30 mouse cellular contexts compared by ENCODE assay signal in genomic region chr9:58530407-58530806, GRCm38 (mm10). TPM values are rescaled to one million over a fixed set of nuclear protein-coding genes. Genes with fewer than 3 reads are reported as not detected.
"Had no signal": no experiment of that assay in that cellular context is flagged by ENCODE, and none has a peak within 500 bp of the region (broad histone marks: within the 10 kb centered on the region; RNA-seq: fewer than 3 reads in every experiment).

No protein-coding gene starts in this region.

- H3K4me2 ChIP-seq: embryonic facial prominence, embryonic 12.5 days; embryonic facial prominence, embryonic 13.5 days; embryonic facial prominence, embryonic 15.5 days; forebrain, embryonic 12.5 days; forebrain, embryonic 13.5 days; forebrain, embryonic 15.5 days; heart, embryonic 11.5 days had no signal

- H3K4me1 ChIP-seq: embryonic facial prominence, embryonic 12.5 days; embryonic facial prominence, embryonic 15.5 days; forebrain, embryonic 10.5 days; forebrain, embryonic 12.5 days; forebrain, embryonic 15.5 days had no signal

- ATAC-seq: forebrain, embryonic 13.5 days; forebrain, embryonic 14.5 days; forebrain, embryonic 15.5 days; forebrain, embryonic 16.5 days; forebrain, postnatal 0 days had no signal

- H3K9me3 ChIP-seq: embryonic facial prominence, embryonic 12.5 days; embryonic facial prominence, embryonic 13.5 days; embryonic facial prominence, embryonic 15.5 days; forebrain, embryonic 10.5 days; forebrain, embryonic 12.5 days; forebrain, embryonic 13.5 days; forebrain, embryonic 15.5 days; heart, embryonic 10.5 days had no signal

- DNase-seq: cerebellum, adult 9-10 months; cerebellum, adult 9-11 months; cerebellum, postnatal 10 days; cerebellum, postnatal 14 days; cerebellum, postnatal 25 days; cerebellum, postnatal 36 days; embryo, embryonic 11 days; forebrain, postnatal 0 days; gastrocnemius, adult 2 months; gastrocnemius, postnatal 10 days; gastrocnemius, postnatal 14 days; gastrocnemius, postnatal 25 days; gastrocnemius, postnatal 36 days; heart, adult 11 months; heart, adult 18-20 months; heart, adult 2 months had no signal

- H3K27ac ChIP-seq: embryonic facial prominence, embryonic 12.5 days; embryonic facial prominence, embryonic 13.5 days; embryonic facial prominence, embryonic 15.5 days; forebrain, embryonic 10.5 days; forebrain, embryonic 12.5 days; forebrain, embryonic 13.5 days; forebrain, embryonic 15.5 days; gastrocnemius, adult 2 months; heart, adult 2 months; heart, embryonic 10.5 days had no signal

- H3K27me3 ChIP-seq: embryonic facial prominence, embryonic 12.5 days; embryonic facial prominence, embryonic 13.5 days; embryonic facial prominence, embryonic 15.5 days; forebrain, embryonic 12.5 days; forebrain, embryonic 13.5 days; forebrain, embryonic 15.5 days had no signal

- H3K4me3 ChIP-seq: embryonic facial prominence, embryonic 12.5 days; embryonic facial prominence, embryonic 13.5 days; embryonic facial prominence, embryonic 15.5 days; erythroblast, embryonic 14.5 days; forebrain, embryonic 10.5 days; forebrain, embryonic 12.5 days; forebrain, embryonic 13.5 days; forebrain, embryonic 15.5 days; gastrocnemius, adult 2 months; heart, adult 2 months; heart, embryonic 10.5 days had no signal

- H3K9ac ChIP-seq: embryonic facial prominence, embryonic 12.5 days; embryonic facial prominence, embryonic 13.5 days; embryonic facial prominence, embryonic 15.5 days; forebrain, embryonic 12.5 days; forebrain, embryonic 13.5 days; forebrain, embryonic 15.5 days; forebrain, postnatal 0 days had no signal

RNA-seq across cellular contexts. Expression of gene Cd276, which starts 24.8 kb away (rescaled TPM):
- total RNA-seq: granulocyte monocyte progenitor cell, adult 5-6 weeks had no signal
- polyA plus RNA-seq: erythroblast, embryonic 14.5 days had no signal

RNA-seq across cellular contexts. Expression of gene Insyn1, which starts 42.0 kb away (rescaled TPM):
- total RNA-seq: common myeloid progenitor, adult 5-6 weeks; granulocyte monocyte progenitor cell, adult 5-6 weeks had no signal
- polyA plus RNA-seq: erythroblast, embryonic 14.5 days had no signal
